Mouse (Mus musculus) left cerebral cortex, adult 18-20 months (tissue): Measurements from ENCODE around the gene Zfp772. TPM values are rescaled to one million over a fixed set of nuclear protein-coding genes. Genes with fewer than 3 reads are reported as not detected.
"Not testable (repeated sequence)": the region's sequence is repeated elsewhere in the genome, so short reads cannot be mapped to it uniquely, and the experiment has no call there.

Experiments
- DNase-seq, 2 experiments: peaks; one replicate each; pipeline ENCODE4 v3.0.0; 2021 to 2022; ENCODE audit warnings: low spot score in 2 of 2, mixed read lengths in 1 of 2
- long read RNA-seq, 2 experiments: library from polyadenylated mRNA; stranded (forward); transcript quantifications; one replicate each; pipeline ENCODE4 v2.0.0; 2021
- total RNA-seq, 2 experiments: library from RNA; stranded (reverse); gene quantifications; 2 replicates each; pipeline ENCODE4 v1.2.3; 2021

Zfp772 gene
- 10 to 100 TPM in 1 of 2 experiments, 1 to 10 TPM in 1; 8.2 to 10.1 TPM for total RNA-seq
- long read RNA-seq, experiment 1, transcript Zfp772-201 (5 exons, 2,777 nt): major isoform, 9 of 10 reads
- long read RNA-seq, experiment 1, partial matches to known transcripts: 0 of 10 reads
- long read RNA-seq, experiment 1, other reads (novel, unspliced or antisense): 1 of 10 reads
- long read RNA-seq, experiment 2, partial matches to known transcripts: 0 of 3 reads
- long read RNA-seq, experiment 2, other reads (novel, unspliced or antisense): 0 of 3 reads

GRCm38 (mm10) chr7:7209313-7210151, at the start of gene Zfp772:
Zfp772 (minus strand) TSS chr7:7209998.
- DNase-seq: peak in 1 of 2 experiments; percentile 30

- not testable (repeated sequence) for DNase-seq
Observed at GRCm38 (mm10) chr7:7247228-7247627, 37.4 kb upstream of the Zfp772 start, which contains the start of gene Vmn2r29. Vmn2r29 (minus strand) TSS chr7:7247328.

GRCm38 (mm10) chr7:7188191-7188942, 21.4 kb downstream of the Zfp772 start:
- DNase-seq: peak; percentile 80 to 81

- DNase-seq: no peak
Observed at GRCm38 (mm10) chr7:7187417-7188190, 22.2 kb downstream of the Zfp772 start.

GRCm38 (mm10) chr7:7185897-7186296, 23.9 kb downstream of the Zfp772 start:
- no peak for DNase-seq

GRCm38 (mm10) chr7:7171227-7172147, 38.3 kb downstream of the Zfp772 start, which contains the start of gene Zfp418:
Zfp418 (plus strand) TSS chr7:7171330.
- DNase-seq: peak; percentile 60 to 68

Other genes starting within 250 kb of the Zfp772 start
- not detected for gene Aurkc, start 214.7 kb downstream of the Zfp772 start, total RNA-seq
- 10 to 100 TPM; 14.1 to 15.3 TPM for gene Zfp954, start 88.5 kb downstream of the Zfp772 start, total RNA-seq
- gene Zfp773, start 73.2 kb downstream of the Zfp772 start, total RNA-seq: 1 to 10 TPM; 2.6 to 2.9 TPM
- gene Zfp418, start 38.7 kb downstream of the Zfp772 start, total RNA-seq: 1 to 10 TPM; 7.2 to 8.8 TPM
- 1 to 10 TPM; 1.6 to 2.0 TPM for gene Vmn2r29, start 37.3 kb upstream of the Zfp772 start, total RNA-seq
- 10 to 100 TPM; 12.3 to 13.2 TPM for gene Gm45844, start 68.3 kb upstream of the Zfp772 start, total RNA-seq
- 100 to 1,000 TPM; 130 to 139 TPM for gene Clcn4, start 90.9 kb upstream of the Zfp772 start, total RNA-seq
- gene Vmn2r30, start 127.6 kb upstream of the Zfp772 start, total RNA-seq: under 1 TPM; 0.12 to 0.19 TPM
- gene Gm45783, start 164.6 kb upstream of the Zfp772 start, total RNA-seq: under 1 TPM in 1 of 2 experiments, not detected in 1; 0.81 TPM
- under 1 TPM in 1 of 2 experiments, not detected in 1; 0.05 TPM for gene Vmn2r31, start 189.7 kb upstream of the Zfp772 start, total RNA-seq